Mouse (Mus musculus): ENCODE measurements at regions not wholly inside any gene's neighbourhood (a gene's known extent, or its start where the extent isn't known, plus 50 kb on each side); places are given as distances from the start of the nearest gene placed in this dataset.
A peak's percentile ranks its signal among the peaks of the same experiment; 100 is the strongest.

- Histone ChIP-seq H3K27ac (no peak overlapping the region), H3K9ac (no peak overlapping the region), H3K4me2 (no peak overlapping the region), H3K9me3 (no peaks in the 10 kb centered on the region), H3K27me3 (0 out of 2 replicates have a peak, but pooled peaks cover 6% of the 10 kb centered on the region), H3K4me1 (peaks cover 20% of the 10 kb centered on the region; the same call in 1 of the 2 replicates), H3K36me3 (no peaks in the 10 kb centered on the region), H3K4me3 (no peak overlapping the region)
- WGBS, result 25% methylated on average over 9 of the region's 9 CpGs
- no peak for ATAC-seq (ENCODE audit: insufficient number of reproducible peaks, low FRiP score, low TSS enrichment, low read depth)
Observed at GRCm38 (mm10) chr11:32931928-32932327, 107.5 kb upstream of the Smim23 start.

GRCm38 (mm10) chr11:32931018-32931417 lies 106.6 kb upstream of the Smim23 start:
- Histone ChIP-seq H3K4me1 (peaks cover 28% of the 10 kb centered on the region), H3K27me3 (0 out of 2 replicates have a peak, but pooled peaks cover 6% of the 10 kb centered on the region), H3K9me3 (no peaks in the 10 kb centered on the region), H3K4me3 (no peak overlapping the region), H3K36me3 (no peaks in the 10 kb centered on the region), H3K27ac (no peak overlapping the region), H3K9ac (no peak overlapping the region), H3K4me2 (0 out of 2 replicates have a peak overlapping the region, but pooled peaks have one; percentile 1)
- WGBS, result 6% methylated on average over 14 of the region's 14 CpGs
- ATAC-seq (ENCODE audit: insufficient number of reproducible peaks, low FRiP score, low TSS enrichment, low read depth), result no peak

DNA sequence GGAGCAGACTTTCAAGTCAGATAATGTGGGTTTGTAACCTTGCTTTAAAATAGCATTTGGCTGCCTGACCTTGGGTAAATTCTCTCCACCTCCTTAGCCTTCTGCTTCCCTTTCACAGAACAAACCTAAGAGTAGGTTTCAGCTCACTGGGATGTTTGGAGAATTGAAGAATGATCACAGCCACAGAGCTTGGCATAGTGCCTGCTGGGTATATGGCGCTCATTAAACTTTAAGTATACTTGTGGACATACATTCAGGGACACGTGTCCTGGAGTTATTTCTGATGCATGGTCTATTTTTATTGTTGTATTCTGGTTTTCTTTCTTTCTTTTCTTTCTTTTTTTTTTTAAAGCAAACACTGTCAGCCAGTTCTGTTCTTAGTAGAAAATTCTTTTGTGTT lies 104.4 kb upstream of the Smim23 start:
- H3K4me1 ChIP-seq, result peaks cover 47% of the 10 kb centered on the region
- H3K4me2 ChIP-seq, result no peak overlapping the region
- WGBS, result 27% methylated on average over 2 of the region's 2 CpGs
- no peak overlapping the region for H3K9ac ChIP-seq
- no peak for ATAC-seq (ENCODE audit: insufficient number of reproducible peaks, low FRiP score, low TSS enrichment, low read depth)
- H3K27ac ChIP-seq, result no peak overlapping the region
- H3K36me3 ChIP-seq, result no peaks in the 10 kb centered on the region
- H3K9me3 ChIP-seq, result no peaks in the 10 kb centered on the region
- 0 out of 2 replicates have a peak, but pooled peaks cover 6% of the 10 kb centered on the region for H3K27me3 ChIP-seq
- no peak overlapping the region for H3K4me3 ChIP-seq

GRCm38 (mm10) chr11:32925421-32926271 lies 101.2 kb upstream of the Smim23 start:
- H3K27me3 ChIP-seq, result 0 out of 2 replicates have a peak, but pooled peaks cover 6% of the 10 kb centered on the region
- WGBS, result 2% methylated on average over 33 of the region's 33 CpGs

DNA sequence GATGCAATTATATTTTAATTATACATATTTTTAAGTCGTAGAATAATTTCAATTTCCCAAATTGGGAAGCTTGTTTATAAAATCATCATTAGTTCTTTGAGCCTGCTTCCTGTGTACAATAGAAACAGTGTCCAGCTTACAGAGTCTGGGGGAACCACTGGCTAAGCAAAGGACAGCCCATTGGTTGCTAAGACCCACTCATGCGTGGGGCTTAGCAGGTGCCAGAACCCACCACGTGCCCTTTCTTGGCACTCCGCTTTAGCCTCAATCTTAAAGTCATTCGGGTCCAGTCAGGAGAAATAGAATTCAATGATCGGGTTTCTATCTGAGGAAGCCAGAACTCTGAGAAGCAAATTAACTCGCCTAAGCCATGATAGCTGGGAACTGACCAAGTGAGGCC lies 100.5 kb upstream of the Smim23 start:
- no peaks in the 10 kb centered on the region for H3K27me3 ChIP-seq
- no peak overlapping the region for H3K9ac ChIP-seq
- no peak for ATAC-seq (ENCODE audit: insufficient number of reproducible peaks, low FRiP score, low TSS enrichment, low read depth)
- H3K4me2 ChIP-seq, result peak overlapping the region; percentile 47; the same call in 1 of the 2 replicates
- WGBS, result 41% methylated on average over 7 of the region's 7 CpGs
- H3K9me3 ChIP-seq, result no peaks in the 10 kb centered on the region
- no peaks in the 10 kb centered on the region for H3K36me3 ChIP-seq
- peaks cover 52% of the 10 kb centered on the region for H3K4me1 ChIP-seq
- no peak overlapping the region for H3K4me3 ChIP-seq
- peak overlapping the region; percentile 94 for H3K27ac ChIP-seq

More at GRCm38 (mm10) chr11:32925421-32926271, 101.2 kb upstream of the Smim23 start:
- no peaks in the 10 kb centered on the region for H3K36me3 ChIP-seq
- H3K4me3 ChIP-seq, result peak overlapping the region; percentile 31
- H3K4me1 ChIP-seq, result peaks cover 53% of the 10 kb centered on the region
- peak overlapping the region; percentile 47 for H3K4me2 ChIP-seq
- no peaks in the 10 kb centered on the region for H3K9me3 ChIP-seq
- H3K27ac ChIP-seq, result peak overlapping the region; percentile 94
- no peak overlapping the region for H3K9ac ChIP-seq
- ATAC-seq (ENCODE audit: insufficient number of reproducible peaks, low FRiP score, low TSS enrichment, low read depth), result peak; percentile 91

DNA sequence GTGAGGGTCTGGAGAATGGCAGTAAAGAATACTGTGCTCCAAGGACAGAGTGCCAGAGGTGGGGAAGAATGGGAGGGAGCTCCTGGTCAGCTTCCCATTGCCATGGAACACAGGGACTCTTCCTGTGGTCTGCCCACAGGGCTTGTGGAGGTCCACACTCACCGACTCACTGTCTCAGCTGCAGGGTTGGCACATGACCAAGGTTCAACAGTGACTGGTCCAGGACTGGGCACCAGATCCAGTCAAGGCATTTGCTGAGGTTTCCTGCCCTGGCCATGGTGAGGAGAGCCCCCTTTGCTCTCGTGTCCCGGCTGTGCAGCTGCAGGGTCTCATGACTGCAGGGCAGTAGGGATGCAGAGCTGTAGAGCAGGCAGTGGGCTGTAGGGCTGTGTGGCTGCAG lies 88.7 kb upstream of the Smim23 start:
- no peak overlapping the region for H3K9ac ChIP-seq
- no peak overlapping the region for H3K4me3 ChIP-seq
- ATAC-seq (ENCODE audit: insufficient number of reproducible peaks, low FRiP score, low TSS enrichment, low read depth), result 0 out of 2 replicates have a peak, but pooled peaks have one; percentile 37
- H3K9me3 ChIP-seq, result no peaks in the 10 kb centered on the region
- H3K27ac ChIP-seq, result no peak overlapping the region
- peaks cover 9% of the 10 kb centered on the region for H3K4me1 ChIP-seq
- H3K27me3 ChIP-seq, result no peaks in the 10 kb centered on the region
- no peak overlapping the region for H3K4me2 ChIP-seq
- H3K36me3 ChIP-seq, result no peaks in the 10 kb centered on the region
- WGBS, result 45% methylated on average over 3 of the region's 3 CpGs

GRCm38 (mm10) chr11:32911791-32912190 lies 87.4 kb upstream of the Smim23 start:
- Histone ChIP-seq H3K4me1 (peaks cover 15% of the 10 kb centered on the region), H3K27me3 (no peaks in the 10 kb centered on the region), H3K4me2 (no peak overlapping the region), H3K4me3 (no peak overlapping the region), H3K9ac (no peak overlapping the region), H3K9me3 (no peaks in the 10 kb centered on the region), H3K27ac (no peak overlapping the region), H3K36me3 (no peaks in the 10 kb centered on the region)
- ATAC-seq (ENCODE audit: insufficient number of reproducible peaks, low FRiP score, low TSS enrichment, low read depth), result no peak
- 87% methylated on average over 4 of the region's 4 CpGs for WGBS

- Histone ChIP-seq H3K4me2 (no peak overlapping the region), H3K9ac (no peak overlapping the region), H3K27ac (no peak overlapping the region), H3K36me3 (no peaks in the 10 kb centered on the region), H3K27me3 (no peaks in the 10 kb centered on the region), H3K4me3 (no peak overlapping the region), H3K9me3 (no peaks in the 10 kb centered on the region), H3K4me1 (peaks cover 15% of the 10 kb centered on the region)
- ATAC-seq (ENCODE audit: insufficient number of reproducible peaks, low FRiP score, low TSS enrichment, low read depth), result no peak
- 34% methylated on average over 14 of the region's 14 CpGs for WGBS
Observed at GRCm38 (mm10) chr11:32908723-32909411, 84.5 kb upstream of the Smim23 start.

DNA sequence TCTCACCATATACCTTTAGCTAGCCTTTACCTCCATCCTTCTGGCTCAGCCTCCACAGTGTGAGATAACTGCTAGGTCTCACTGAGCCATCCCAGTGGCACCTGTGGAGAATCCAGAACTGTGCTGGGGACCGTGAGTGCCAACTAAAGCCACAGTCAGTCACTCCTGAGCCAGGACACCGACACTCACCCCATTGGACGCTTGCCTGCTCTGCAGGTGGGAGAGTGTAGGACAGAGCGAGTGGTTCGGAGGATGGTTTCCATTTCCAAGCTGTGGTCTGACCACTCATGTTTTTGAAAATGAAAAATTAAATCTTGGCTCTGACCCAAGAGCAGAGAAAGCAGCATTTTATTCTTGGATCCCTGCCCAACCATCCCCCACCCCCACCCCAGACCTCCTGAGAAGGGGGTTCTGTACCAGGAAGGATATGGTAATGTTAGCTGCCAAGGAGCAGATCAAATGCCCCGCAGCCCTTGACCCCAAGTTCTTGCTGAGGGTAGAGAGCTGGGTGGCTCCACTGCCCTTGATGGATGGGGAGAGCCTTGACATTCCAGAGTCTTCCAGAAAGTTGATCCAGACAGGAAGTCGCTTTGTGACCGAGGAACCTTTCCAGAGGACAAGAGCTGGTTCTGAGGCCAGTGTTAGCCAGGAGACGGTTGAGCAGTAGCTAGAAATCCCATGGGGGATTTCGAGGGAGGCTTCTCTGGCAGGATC lies 83.3 kb upstream of the Smim23 start:
- H3K4me1 ChIP-seq, result peaks cover 22% of the 10 kb centered on the region
- no peaks in the 10 kb centered on the region for H3K9me3 ChIP-seq
- no peak; the same call in 1 of the 2 replicates for ATAC-seq (ENCODE audit: insufficient number of reproducible peaks, low FRiP score, low TSS enrichment, low read depth)
- H3K9ac ChIP-seq, result no peak overlapping the region
- H3K4me3 ChIP-seq, result no peak overlapping the region
- H3K27ac ChIP-seq, result no peak overlapping the region
- 44% methylated on average over 10 of the region's 10 CpGs for WGBS
- no peak overlapping the region for H3K4me2 ChIP-seq
- H3K36me3 ChIP-seq, result no peaks in the 10 kb centered on the region
- no peaks in the 10 kb centered on the region for H3K27me3 ChIP-seq

DNA sequence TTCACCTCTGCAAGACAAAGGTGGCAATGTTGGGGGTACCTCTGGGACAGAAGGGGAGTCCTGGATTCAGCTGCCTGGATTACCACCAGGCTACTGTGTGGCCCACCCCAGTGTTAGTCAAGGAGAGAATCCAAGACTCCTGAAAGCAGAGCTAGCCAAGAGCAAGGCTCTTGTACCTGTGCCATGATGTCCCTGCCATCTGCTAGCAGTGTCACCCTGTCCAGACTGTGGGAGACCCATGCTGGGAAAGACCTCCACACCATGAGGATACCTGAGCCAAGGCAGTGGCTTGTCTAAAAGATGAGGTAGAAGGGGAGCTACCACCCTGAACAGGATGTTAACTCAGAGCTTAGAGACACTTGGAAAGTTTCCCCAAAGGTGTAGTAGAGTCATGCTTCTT lies 79.6 kb upstream of the Smim23 start:
- H3K9me3 ChIP-seq, result no peaks in the 10 kb centered on the region
- no peak overlapping the region for H3K27ac ChIP-seq
- no peak overlapping the region for H3K4me2 ChIP-seq
- no peaks in the 10 kb centered on the region; the same call in 1 of the 2 replicates for H3K27me3 ChIP-seq
- peaks cover 50% of the 10 kb centered on the region for H3K4me1 ChIP-seq
- ATAC-seq (ENCODE audit: insufficient number of reproducible peaks, low FRiP score, low TSS enrichment, low read depth), result no peak
- H3K9ac ChIP-seq, result no peak overlapping the region
- no peak overlapping the region for H3K4me3 ChIP-seq
- H3K36me3 ChIP-seq, result no peaks in the 10 kb centered on the region

GRCm38 (mm10) chr11:32903389-32903788 lies 79.0 kb upstream of the Smim23 start:
- Histone ChIP-seq H3K9ac (no peak overlapping the region), H3K4me2 (no peak overlapping the region), H3K27me3 (no peaks in the 10 kb centered on the region; the same call in 1 of the 2 replicates), H3K4me1 (peaks cover 52% of the 10 kb centered on the region), H3K36me3 (no peaks in the 10 kb centered on the region), H3K4me3 (no peak overlapping the region), H3K9me3 (no peaks in the 10 kb centered on the region), H3K27ac (no peak overlapping the region)
- 75% methylated on average over 3 of the region's 3 CpGs for WGBS
- ATAC-seq (ENCODE audit: insufficient number of reproducible peaks, low FRiP score, low TSS enrichment, low read depth), result no peak
